Mouse (Mus musculus) C2C12 (cell line): Measurements from ENCODE around the gene Itpr1.

Experiments used
- CTCF ChIP-seq: IDR thresholded peaks from one replicate; pipeline ENCODE4 v1.5.1; 2011; ENCODE audit not compliant: control insufficient read depth, insufficient read depth, insufficient read length
- MAX ChIP-seq: IDR thresholded peaks from one replicate; pipeline ENCODE4 v1.6.1; 2011; ENCODE audit warnings: mild to moderate bottlenecking, control low read depth
- USF1 ChIP-seq: IDR thresholded peaks from one replicate; pipeline ENCODE4 v1.6.1; 2011; ENCODE audit warnings: low read depth, mild to moderate bottlenecking, control low read depth, moderate library complexity

DNA sequence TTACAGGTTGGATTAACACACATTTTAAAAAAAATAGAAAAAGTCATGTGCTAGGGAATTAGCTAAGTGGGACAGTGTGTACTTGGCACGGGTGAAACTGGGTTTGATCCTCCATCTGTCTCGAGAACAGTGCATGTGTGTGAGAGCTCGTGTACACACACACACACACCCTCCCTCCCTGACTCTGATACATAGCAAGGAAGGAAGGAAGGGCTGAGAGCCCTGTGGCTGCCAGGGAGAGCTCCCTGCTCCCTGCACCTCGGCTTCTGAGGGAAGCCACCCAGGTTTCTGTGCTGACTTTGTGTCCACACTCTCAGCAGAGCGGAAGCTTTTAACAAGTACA, 244.1 kb downstream of the Itpr1 start:
- TF ChIP-seq CTCF (no peak), USF1 (no peak), MAX (no peak)
